Mouse (Mus musculus) embryonic facial prominence, embryonic 15.5 days (tissue): ENCODE measurements around the gene Calcrl. TPM values are rescaled to one million over a fixed set of nuclear protein-coding genes. Genes with fewer than 3 reads are reported as not detected.

Experiments
- ATAC-seq: fragments of 200-750 bp; cut with Nextera tagmentation; 2 replicates; pipeline ENCODE4 v1.8.0; 2017; ENCODE audit warnings: low read depth, moderate TSS enrichment; ENCODE audit not compliant: insufficient number of reproducible peaks, low FRiP score, low TSS enrichment
- H3K27ac ChIP-seq: fragments of 300-500 bp; sonication (generic); replicated peaks from 2 replicates; pipeline ENCODE4 v1.5.1; 2015; ENCODE audit warnings: mild to moderate bottlenecking, inconsistent platforms
- H3K27me3 ChIP-seq: fragments of 300-500 bp; sonication (generic); 2 replicates; pipeline ENCODE4 v1.6.1; 2015; ENCODE audit warnings: inconsistent platforms
- H3K36me3 ChIP-seq: fragments of 300-500 bp; sonication (generic); 2 replicates; pipeline ENCODE4 v1.6.1; 2015; ENCODE audit warnings: mild to moderate bottlenecking, inconsistent platforms
- H3K4me1 ChIP-seq: fragments of 300-500 bp; sonication (generic); 2 replicates; pipeline ENCODE4 v1.6.1; 2015; ENCODE audit warnings: inconsistent platforms
- H3K4me2 ChIP-seq: fragments of 300-500 bp; sonication (generic); replicated peaks from 2 replicates; pipeline ENCODE4 v1.6.1; 2015; ENCODE audit warnings: mild to moderate bottlenecking, inconsistent platforms
- H3K4me3 ChIP-seq: fragments of 300-500 bp; sonication (generic); replicated peaks from 2 replicates; pipeline ENCODE4 v1.5.1; 2015; ENCODE audit warnings: mild to moderate bottlenecking, inconsistent platforms
- H3K9ac ChIP-seq: fragments of 300-500 bp; sonication (generic); 2 replicates; pipeline ENCODE4 v1.6.1; 2015; ENCODE audit warnings: inconsistent platforms
- H3K9me3 ChIP-seq: fragments of 300-500 bp; sonication (generic); replicated peaks from 2 replicates; pipeline ENCODE4 v1.6.1; 2016; ENCODE audit warnings: inconsistent platforms
- WGBS: fragments of 180-500 bp; shearing (Covaris S2); methylation state at CpG from one replicate; pipeline ENCODE4 v1.1.7; 2015; 5-methylcytosine and 5-hydroxymethylcytosine counted together
- polyA plus RNA-seq: library from polyadenylated mRNA; unstranded; fragments of >200 nt; fragmentation: Nextera tagmentation; extraction: Ambion mirVana; gene quantifications from 2 replicates; pipeline ENCODE4 v1.2.1, GENCODE M21; 2015

The Calcrl gene
- polyA plus RNA-seq, 1 experiment from 2014 or later: 22.2 TPM

DNA sequence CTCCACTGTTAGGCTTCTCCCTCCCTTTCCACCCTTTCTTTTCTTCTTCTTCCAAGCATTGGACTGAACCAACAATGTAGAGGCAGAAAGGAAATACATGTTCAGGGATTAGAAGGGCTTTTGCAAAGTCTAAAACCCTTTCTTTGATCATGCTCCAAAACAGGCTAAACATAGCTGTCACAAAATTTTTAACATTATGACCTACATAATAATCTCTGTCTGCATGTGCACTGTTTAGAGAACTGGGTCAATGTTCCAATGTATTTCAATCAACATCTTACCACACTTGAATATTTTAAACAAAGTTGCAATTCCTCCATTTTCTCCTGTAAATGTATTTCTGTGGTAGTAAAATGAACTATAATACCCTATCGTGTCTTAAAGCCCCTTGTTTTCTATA, 20.3 kb upstream of the Calcrl start:
- H3K27ac ChIP-seq: no peak overlapping the region
- H3K4me3 ChIP-seq: no peak overlapping the region
- no peaks in the 10 kb centered on the region for H3K9me3 ChIP-seq
- no peaks in the 10 kb centered on the region for H3K27me3 ChIP-seq
- no peaks in the 10 kb centered on the region for H3K36me3 ChIP-seq
- WGBS: 83% methylated on average over 1 of the region's 1 CpGs
- no peak overlapping the region for H3K4me2 ChIP-seq
- no peak overlapping the region for H3K9ac ChIP-seq
- H3K4me1 ChIP-seq: no peaks in the 10 kb centered on the region
- ATAC-seq: no peak

DNA sequence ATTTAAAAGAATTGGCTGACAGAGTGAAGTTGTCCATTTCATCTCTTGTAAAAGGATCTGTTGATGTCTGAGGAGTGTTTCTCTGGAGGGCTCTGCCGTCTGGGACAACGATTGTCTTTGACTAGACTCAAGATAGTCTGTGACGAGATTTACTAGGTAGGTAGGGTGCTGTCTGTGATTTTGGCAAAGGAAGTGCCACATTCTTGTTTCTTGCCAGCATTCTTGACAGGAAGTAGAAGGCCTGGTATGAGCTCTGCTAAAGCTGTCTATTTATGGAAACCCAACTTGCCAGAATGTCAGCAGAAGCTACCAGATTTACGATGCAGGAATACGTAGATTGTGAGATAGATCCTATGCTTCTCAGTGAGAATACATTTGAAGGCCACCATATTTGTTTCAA, 16.7 kb upstream of the Calcrl start:
- Histone ChIP-seq H3K27me3 (no peaks in the 10 kb centered on the region), H3K4me1 (no peaks in the 10 kb centered on the region), H3K9me3 (no peaks in the 10 kb centered on the region), H3K36me3 (no peaks in the 10 kb centered on the region), H3K27ac (no peak overlapping the region), H3K4me2 (no peak overlapping the region), H3K9ac (no peak overlapping the region), H3K4me3 (no peak overlapping the region)
- no peak for ATAC-seq
- WGBS: 75% methylated on average over 5 of the region's 5 CpGs

- Histone ChIP-seq H3K4me3 (no peak overlapping the region), H3K27ac (no peak overlapping the region), H3K27me3 (no peaks in the 10 kb centered on the region), H3K4me1 (no peaks in the 10 kb centered on the region), H3K36me3 (no peaks in the 10 kb centered on the region), H3K9me3 (no peaks in the 10 kb centered on the region), H3K4me2 (no peak overlapping the region), H3K9ac (no peak overlapping the region)
- 41% methylated on average over 11 of the region's 11 CpGs for WGBS
- ATAC-seq: no peak
These were observed 4.5 kb upstream of the Calcrl start for GRCm38 (mm10) chr2:84429724-84430123.

DNA sequence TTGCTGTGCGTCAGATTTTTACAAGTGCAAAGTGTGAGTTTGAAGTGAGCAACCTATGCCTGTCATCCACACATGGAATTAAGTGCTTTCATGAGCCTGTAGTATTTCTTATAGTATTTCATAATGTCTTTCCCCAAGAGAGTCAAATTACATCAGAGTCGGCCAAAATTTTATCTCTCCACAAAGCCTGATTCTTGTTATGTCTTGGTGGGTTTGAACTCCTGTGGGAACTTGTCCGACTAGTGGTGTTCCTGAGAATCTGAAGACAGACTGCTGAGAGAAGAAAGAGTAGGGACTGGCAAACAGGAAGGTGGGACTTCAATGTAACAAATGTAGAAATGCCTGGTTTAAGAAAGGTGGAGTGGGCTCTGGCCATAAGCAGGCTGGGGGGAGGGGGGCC, 3.6 kb upstream of the Calcrl start:
- ATAC-seq: no peak

GRCm38 (mm10) chr2:84426531-84426930, 1.3 kb upstream of the Calcrl start:
- 86% methylated on average over 4 of the region's 4 CpGs for WGBS
- no peak for ATAC-seq
- Histone ChIP-seq H3K27ac (no peak overlapping the region), H3K9me3 (no peaks in the 10 kb centered on the region), H3K4me1 (no peaks in the 10 kb centered on the region), H3K4me2 (no peak overlapping the region), H3K4me3 (no peak overlapping the region), H3K9ac (no peak overlapping the region), H3K36me3 (no peaks in the 10 kb centered on the region), H3K27me3 (no peaks in the 10 kb centered on the region)

More for the DNA sequence above, 3.6 kb upstream of the Calcrl start:
- Histone ChIP-seq H3K36me3 (no peaks in the 10 kb centered on the region), H3K9ac (no peak overlapping the region), H3K27ac (no peak overlapping the region), H3K27me3 (no peaks in the 10 kb centered on the region), H3K9me3 (no peaks in the 10 kb centered on the region), H3K4me3 (no peak overlapping the region), H3K4me1 (no peaks in the 10 kb centered on the region), H3K4me2 (no peak overlapping the region)
- 31% methylated on average over 3 of the region's 3 CpGs for WGBS

DNA sequence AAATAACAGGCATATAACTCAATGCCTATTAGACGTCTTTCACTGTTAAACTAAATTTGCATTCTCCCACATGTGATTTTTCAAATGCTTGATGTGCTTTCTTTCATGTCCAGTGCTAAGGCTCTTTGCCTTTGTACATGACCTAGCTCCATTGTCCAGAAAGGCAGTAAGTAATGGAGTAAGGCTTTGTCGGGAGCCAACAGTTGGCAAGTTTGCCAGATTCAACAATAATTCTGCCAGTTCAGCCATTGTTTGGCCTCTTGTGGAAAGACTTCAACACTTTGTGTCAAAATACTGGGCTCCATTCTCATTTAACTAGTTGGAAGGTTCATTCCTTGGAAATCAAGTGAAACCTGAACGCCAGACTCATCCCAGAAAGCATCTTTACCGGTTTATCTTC, 8.7 kb downstream of the Calcrl start:
- no peak overlapping the region for H3K9ac ChIP-seq
- H3K4me2 ChIP-seq: no peak overlapping the region
- no peak overlapping the region for H3K27ac ChIP-seq
- H3K4me3 ChIP-seq: no peak overlapping the region
- no peaks in the 10 kb centered on the region for H3K4me1 ChIP-seq
- 89% methylated on average over 4 of the region's 4 CpGs for WGBS
- no peak for ATAC-seq
- H3K36me3 ChIP-seq: no peaks in the 10 kb centered on the region
- no peaks in the 10 kb centered on the region for H3K27me3 ChIP-seq
- H3K9me3 ChIP-seq: no peaks in the 10 kb centered on the region

GRCm38 (mm10) chr2:84409796-84410592, 15.2 kb downstream of the Calcrl start:
- Histone ChIP-seq H3K9ac (no peak overlapping the region), H3K36me3 (no peaks in the 10 kb centered on the region), H3K27ac (no peak overlapping the region), H3K4me1 (no peaks in the 10 kb centered on the region), H3K27me3 (no peaks in the 10 kb centered on the region), H3K4me3 (no peak overlapping the region), H3K9me3 (no peaks in the 10 kb centered on the region), H3K4me2 (no peak overlapping the region)
- no peak for ATAC-seq

- no peaks in the 10 kb centered on the region for H3K4me1 ChIP-seq
These were observed 20.4 kb downstream of the Calcrl start for GRCm38 (mm10) chr2:84404834-84405233.

GRCm38 (mm10) chr2:84402713-84403112, 22.5 kb downstream of the Calcrl start:
- H3K27ac ChIP-seq: no peak overlapping the region
- no peak for ATAC-seq
- H3K27me3 ChIP-seq: no peaks in the 10 kb centered on the region
- H3K4me2 ChIP-seq: no peak overlapping the region
- WGBS: 51% methylated on average over 3 of the region's 3 CpGs
- no peaks in the 10 kb centered on the region for H3K9me3 ChIP-seq
- no peaks in the 10 kb centered on the region for H3K36me3 ChIP-seq
- no peaks in the 10 kb centered on the region for H3K4me1 ChIP-seq
- no peak overlapping the region for H3K9ac ChIP-seq
- no peak overlapping the region for H3K4me3 ChIP-seq

More at GRCm38 (mm10) chr2:84404834-84405233, 20.4 kb downstream of the Calcrl start:
- Histone ChIP-seq H3K9ac (no peak overlapping the region), H3K27me3 (no peaks in the 10 kb centered on the region), H3K36me3 (no peaks in the 10 kb centered on the region), H3K4me2 (no peak overlapping the region), H3K27ac (no peak overlapping the region), H3K9me3 (no peaks in the 10 kb centered on the region), H3K4me3 (no peak overlapping the region)
- ATAC-seq: no peak
- WGBS: 88% methylated on average over 3 of the region's 3 CpGs

DNA sequence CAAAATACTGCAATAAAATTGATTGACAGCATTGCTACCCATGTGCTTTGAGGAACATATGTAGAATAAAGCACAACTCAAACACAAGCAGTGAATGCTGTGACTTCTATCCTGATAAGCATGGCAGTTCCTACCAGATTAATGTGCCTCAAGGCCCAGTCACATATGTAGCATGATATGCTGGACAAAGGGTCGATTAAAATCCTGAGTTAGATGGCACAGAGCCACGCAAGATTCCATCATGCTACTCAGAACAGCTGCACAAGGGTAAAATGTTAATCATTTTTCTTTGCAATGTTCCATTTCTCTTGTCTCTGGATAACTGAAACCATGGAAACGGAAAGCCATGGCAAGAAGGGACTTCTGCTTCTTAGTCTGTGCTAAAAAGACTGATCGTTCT, 28.7 kb downstream of the Calcrl start:
- no peaks in the 10 kb centered on the region for H3K27me3 ChIP-seq
- H3K27ac ChIP-seq: no peak overlapping the region
- H3K4me1 ChIP-seq: no peaks in the 10 kb centered on the region
- H3K9me3 ChIP-seq: no peaks in the 10 kb centered on the region
- no peak overlapping the region for H3K9ac ChIP-seq
- 72% methylated on average over 4 of the region's 4 CpGs for WGBS
- H3K4me2 ChIP-seq: no peak overlapping the region
- H3K36me3 ChIP-seq: no peaks in the 10 kb centered on the region
- no peak for ATAC-seq
- H3K4me3 ChIP-seq: no peak overlapping the region

GRCm38 (mm10) chr2:84393236-84393635, 32.0 kb downstream of the Calcrl start:
- no peaks in the 10 kb centered on the region for H3K36me3 ChIP-seq

GRCm38 (mm10) chr2:84389075-84389474, 36.1 kb downstream of the Calcrl start:
- no peaks in the 10 kb centered on the region for H3K9me3 ChIP-seq
- ATAC-seq: no peak
- peaks cover 3% of the 10 kb centered on the region; the same call in 1 of the 2 replicates for H3K4me1 ChIP-seq
- no peak overlapping the region for H3K27ac ChIP-seq
- H3K4me2 ChIP-seq: no peak overlapping the region
- no peak overlapping the region for H3K4me3 ChIP-seq
- H3K9ac ChIP-seq: no peak overlapping the region
- no peaks in the 10 kb centered on the region for H3K36me3 ChIP-seq
- H3K27me3 ChIP-seq: no peaks in the 10 kb centered on the region

More at GRCm38 (mm10) chr2:84393236-84393635, 32.0 kb downstream of the Calcrl start:
- H3K9ac ChIP-seq: no peak overlapping the region
- no peak for ATAC-seq
- H3K27me3 ChIP-seq: no peaks in the 10 kb centered on the region
- H3K9me3 ChIP-seq: no peaks in the 10 kb centered on the region
- no peak overlapping the region for H3K27ac ChIP-seq
- H3K4me1 ChIP-seq: no peaks in the 10 kb centered on the region
- no peak overlapping the region for H3K4me3 ChIP-seq
- WGBS: 75% methylated on average over 4 of the region's 4 CpGs
- no peak overlapping the region for H3K4me2 ChIP-seq
